Mouse (Mus musculus) hindbrain, embryonic 15.5 days (tissue): ENCODE measurements around the gene Mthfd1l. TPM values are rescaled to one million over a fixed set of nuclear protein-coding genes. Genes with fewer than 3 reads are reported as not detected.
A peak's percentile ranks its signal among the peaks of the same experiment; 100 is the strongest.

ENCODE experiments used
- ATAC-seq: fragments of 200-750 bp; cut with Nextera tagmentation; 2 replicates; pipeline ENCODE4 v1.8.0; 2017; ENCODE audit warnings: low read depth, moderate number of reproducible peaks, moderate TSS enrichment; ENCODE audit not compliant: low FRiP score
- H3K27ac ChIP-seq: fragments of 300-500 bp; sonication (generic); replicated peaks from 2 replicates; pipeline ENCODE4 v1.5.1; 2015; ENCODE audit warnings: mild to moderate bottlenecking, inconsistent platforms
- H3K27me3 ChIP-seq: fragments of 300-500 bp; sonication (generic); 2 replicates; pipeline ENCODE4 v1.6.1; 2015; ENCODE audit warnings: control low read depth, inconsistent platforms
- H3K36me3 ChIP-seq: fragments of 300-500 bp; sonication (generic); 2 replicates; pipeline ENCODE4 v1.6.1; 2015; ENCODE audit warnings: control low read depth, inconsistent platforms
- H3K4me1 ChIP-seq: fragments of 300-500 bp; sonication (generic); replicated peaks from 2 replicates; pipeline ENCODE4 v1.6.1; 2015; ENCODE audit warnings: control low read depth, inconsistent platforms
- H3K4me2 ChIP-seq: fragments of 300-500 bp; sonication (generic); 2 replicates; pipeline ENCODE4 v1.6.1; 2015; ENCODE audit warnings: moderate library complexity, mild to moderate bottlenecking, inconsistent platforms
- H3K4me3 ChIP-seq: fragments of 300-500 bp; sonication (generic); 2 replicates; pipeline ENCODE4 v1.5.1; 2015; ENCODE audit warnings: mild to moderate bottlenecking, inconsistent platforms
- H3K9ac ChIP-seq: fragments of 300-500 bp; sonication (generic); 2 replicates; pipeline ENCODE4 v1.6.1; 2015; ENCODE audit warnings: inconsistent platforms
- H3K9me3 ChIP-seq: fragments of 300-500 bp; sonication (generic); 2 replicates; pipeline ENCODE4 v1.6.1; 2016; ENCODE audit warnings: control low read depth, inconsistent platforms
- WGBS: fragments of 180-500 bp; shearing (Covaris S2); methylation state at CpG from one replicate; pipeline ENCODE4 v1.1.7; 2015; 5-methylcytosine and 5-hydroxymethylcytosine counted together
- polyA plus RNA-seq: library from polyadenylated mRNA; unstranded; fragments of >200 nt; fragmentation: Nextera tagmentation; extraction: Ambion mirVana; gene quantifications from 2 replicates; pipeline ENCODE4 v1.2.1, GENCODE M21; 2015

Gene Mthfd1l
- polyA plus RNA-seq, 1 experiment from 2014 or later = 6.1 TPM

- no peak overlapping the region for H3K27ac ChIP-seq
- peaks cover 6% of the 10 kb centered on the region; the same call in 1 of the 2 replicates for H3K36me3 ChIP-seq
- H3K27me3 ChIP-seq = no peaks in the 10 kb centered on the region
- no peaks in the 10 kb centered on the region for H3K9me3 ChIP-seq
- H3K4me3 ChIP-seq = no peak overlapping the region
- ATAC-seq = no peak
- H3K9ac ChIP-seq = no peak overlapping the region
- no peaks in the 10 kb centered on the region for H3K4me1 ChIP-seq
- WGBS = 75% methylated on average over 4 of the region's 4 CpGs
- no peak overlapping the region for H3K4me2 ChIP-seq
These were observed 7.3 kb downstream of the Mthfd1l start for GRCm38 (mm10) chr10:3980231-3980630.

GRCm38 (mm10) chr10:3990295-3990883, 17.5 kb downstream of the Mthfd1l start:
- Histone ChIP-seq H3K9me3 (no peaks in the 10 kb centered on the region), H3K27me3 (no peaks in the 10 kb centered on the region), H3K4me1 (no peaks in the 10 kb centered on the region), H3K9ac (no peak overlapping the region), H3K4me3 (no peak overlapping the region), H3K27ac (no peak overlapping the region), H3K36me3 (peaks cover 7% of the 10 kb centered on the region; the same call in 1 of the 2 replicates), H3K4me2 (no peak overlapping the region)
- ATAC-seq = no peak
- WGBS = 96% methylated on average over 6 of the region's 6 CpGs

GRCm38 (mm10) chr10:3993365-3994102, 20.6 kb downstream of the Mthfd1l start:
- no peak overlapping the region for H3K27ac ChIP-seq
- H3K9me3 ChIP-seq = no peaks in the 10 kb centered on the region
- no peak overlapping the region for H3K4me2 ChIP-seq
- ATAC-seq = no peak
- H3K36me3 ChIP-seq = peaks cover 6% of the 10 kb centered on the region; the same call in 1 of the 2 replicates
- no peak overlapping the region for H3K4me3 ChIP-seq
- H3K9ac ChIP-seq = no peak overlapping the region
- no peaks in the 10 kb centered on the region for H3K27me3 ChIP-seq
- WGBS = 93% methylated on average over 8 of the region's 8 CpGs
- H3K4me1 ChIP-seq = no peaks in the 10 kb centered on the region

- no peak for ATAC-seq
- WGBS = 88% methylated on average over 4 of the region's 4 CpGs
- Histone ChIP-seq H3K27me3 (no peaks in the 10 kb centered on the region), H3K36me3 (no peaks in the 10 kb centered on the region), H3K9me3 (no peaks in the 10 kb centered on the region), H3K9ac (no peak overlapping the region), H3K4me3 (no peak overlapping the region), H3K4me2 (no peak overlapping the region), H3K27ac (no peak overlapping the region), H3K4me1 (no peaks in the 10 kb centered on the region)
These were observed 22.4 kb downstream of the Mthfd1l start for GRCm38 (mm10) chr10:3995277-3995676.

GRCm38 (mm10) chr10:3996170-3996876, 23.4 kb downstream of the Mthfd1l start:
- Histone ChIP-seq H3K27ac (no peak overlapping the region), H3K4me3 (no peak overlapping the region), H3K4me2 (no peak overlapping the region), H3K4me1 (no peaks in the 10 kb centered on the region), H3K9ac (no peak overlapping the region), H3K36me3 (no peaks in the 10 kb centered on the region), H3K27me3 (no peaks in the 10 kb centered on the region), H3K9me3 (no peaks in the 10 kb centered on the region)
- ATAC-seq = peak; percentile 81
- WGBS = 55% methylated on average over 15 of the region's 15 CpGs

- Histone ChIP-seq H3K4me2 (no peak overlapping the region), H3K27me3 (no peaks in the 10 kb centered on the region), H3K4me1 (no peaks in the 10 kb centered on the region), H3K27ac (no peak overlapping the region), H3K36me3 (no peaks in the 10 kb centered on the region), H3K9ac (no peak overlapping the region), H3K4me3 (no peak overlapping the region), H3K9me3 (no peaks in the 10 kb centered on the region)
- no peak for ATAC-seq
- 86% methylated on average over 7 of the region's 7 CpGs for WGBS
These were observed 25.0 kb downstream of the Mthfd1l start for GRCm38 (mm10) chr10:3997851-3998426.

- no peak for ATAC-seq
These were observed 29.8 kb downstream of the Mthfd1l start for GRCm38 (mm10) chr10:4002711-4003110.

GRCm38 (mm10) chr10:4005191-4005590, 32.3 kb downstream of the Mthfd1l start:
- ATAC-seq = no peak
- Histone ChIP-seq H3K27me3 (no peaks in the 10 kb centered on the region), H3K4me3 (no peak overlapping the region)

More at GRCm38 (mm10) chr10:4002711-4003110, 29.8 kb downstream of the Mthfd1l start:
- Histone ChIP-seq H3K4me3 (no peak overlapping the region), H3K27ac (no peak overlapping the region), H3K9ac (no peak overlapping the region), H3K4me2 (no peak overlapping the region), H3K9me3 (no peaks in the 10 kb centered on the region), H3K36me3 (no peaks in the 10 kb centered on the region), H3K4me1 (peaks cover 5% of the 10 kb centered on the region), H3K27me3 (no peaks in the 10 kb centered on the region)
- 80% methylated on average over 5 of the region's 5 CpGs for WGBS

GRCm38 (mm10) chr10:4006296-4007015, 33.5 kb downstream of the Mthfd1l start:
- Histone ChIP-seq H3K9me3 (no peaks in the 10 kb centered on the region), H3K4me2 (no peak overlapping the region), H3K27me3 (no peaks in the 10 kb centered on the region), H3K27ac (peak overlapping the region; percentile 58; the same call in 1 of the 2 replicates), H3K4me1 (peaks cover 5% of the 10 kb centered on the region), H3K4me3 (no peak overlapping the region), H3K9ac (no peak overlapping the region), H3K36me3 (no peaks in the 10 kb centered on the region)
- ATAC-seq = 0 out of 2 replicates have a peak, but pooled peaks have one; percentile 42
- 62% methylated on average over 7 of the region's 7 CpGs for WGBS

More at GRCm38 (mm10) chr10:4005191-4005590, 32.3 kb downstream of the Mthfd1l start:
- Histone ChIP-seq H3K4me2 (no peak overlapping the region), H3K4me1 (peaks cover 5% of the 10 kb centered on the region), H3K27ac (no peak overlapping the region), H3K9ac (no peak overlapping the region), H3K9me3 (no peaks in the 10 kb centered on the region), H3K36me3 (no peaks in the 10 kb centered on the region)
- 87% methylated on average over 7 of the region's 7 CpGs for WGBS

GRCm38 (mm10) chr10:4022628-4023303, 49.8 kb downstream of the Mthfd1l start:
- no peaks in the 10 kb centered on the region for H3K36me3 ChIP-seq
- no peak overlapping the region for H3K4me2 ChIP-seq
- 89% methylated on average over 14 of the region's 14 CpGs for WGBS
- H3K9me3 ChIP-seq = no peaks in the 10 kb centered on the region
- H3K4me3 ChIP-seq = no peak overlapping the region
- no peak overlapping the region for H3K9ac ChIP-seq
- no peaks in the 10 kb centered on the region for H3K4me1 ChIP-seq
- H3K27me3 ChIP-seq = no peaks in the 10 kb centered on the region
- ATAC-seq = no peak
- H3K27ac ChIP-seq = no peak overlapping the region

- Histone ChIP-seq H3K27ac (no peak overlapping the region), H3K27me3 (no peaks in the 10 kb centered on the region), H3K9me3 (no peaks in the 10 kb centered on the region), H3K4me1 (no peaks in the 10 kb centered on the region), H3K36me3 (no peaks in the 10 kb centered on the region), H3K4me3 (no peak overlapping the region), H3K4me2 (no peak overlapping the region), H3K9ac (no peak overlapping the region)
- 92% methylated on average over 4 of the region's 4 CpGs for whole genome bisulfite sequencing
- no peak for ATAC-seq
These were observed 53.7 kb downstream of the Mthfd1l start for GRCm38 (mm10) chr10:4026616-4027015.
